Mouse (Mus musculus) embryonic fibroblast, embryonic 13.5 days (primary cell): ENCODE results near the gene Tmem121b.

Experiments used
- CTCF ChIP-seq: IDR thresholded peaks from 2 replicates; pipeline ENCODE4 v1.5.1; 2011; ENCODE audit warnings: mild to moderate bottlenecking, control low read depth, low read length, moderate library complexity, borderline replicate concordance; ENCODE audit not compliant: insufficient read depth
- POLR2A ChIP-seq: IDR thresholded peaks from 2 replicates; pipeline ENCODE4 v1.6.1; 2011; ENCODE audit warnings: low read depth, mild to moderate bottlenecking, control low read depth, low read length, moderate library complexity

DNA sequence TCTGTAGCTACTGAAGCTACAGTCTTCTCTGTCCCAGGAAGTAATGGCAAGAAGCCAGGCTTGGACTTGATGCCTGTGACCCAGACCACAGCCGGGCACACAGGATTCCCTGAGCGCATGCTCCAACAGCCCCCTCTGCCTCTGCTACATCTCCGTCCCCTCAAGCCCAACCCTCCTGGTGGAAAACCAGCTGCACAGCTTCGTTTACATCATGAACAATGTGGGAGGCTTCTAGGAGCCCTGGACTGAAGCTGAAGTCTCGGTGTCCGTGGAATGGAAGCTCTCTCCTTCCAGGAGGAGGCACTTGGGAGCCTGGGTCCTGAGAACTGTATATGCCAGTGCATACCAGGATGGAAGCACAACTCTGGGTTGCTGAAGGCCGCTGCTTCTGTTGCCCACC is 16.4 kb upstream of the Tmem121b start:
- no peak for TF ChIP-seq CTCF
- TF ChIP-seq POLR2A = no peak
